Mouse (Mus musculus) limb, embryonic 13.5 days (tissue): ENCODE data around the gene Thbs1. TPM values are rescaled to one million over a fixed set of nuclear protein-coding genes. Genes with fewer than 3 reads are reported as not detected.
A peak's percentile ranks its signal among the peaks of the same experiment; 100 is the strongest.

Source experiments
- ATAC-seq: fragments of 200-750 bp; cut with Nextera tagmentation; 2 replicates; pipeline ENCODE4 v1.8.0; 2017; ENCODE audit warnings: low read depth, moderate number of reproducible peaks, moderate TSS enrichment; ENCODE audit not compliant: low FRiP score
- H3K27ac ChIP-seq: fragments of 300-500 bp; sonication (generic); 2 replicates; pipeline ENCODE4 v1.5.1; 2015; ENCODE audit warnings: inconsistent platforms, mild to moderate bottlenecking, moderate library complexity
- H3K27me3 ChIP-seq: fragments of 300-500 bp; sonication (generic); 2 replicates; pipeline ENCODE4 v1.6.1; 2015; ENCODE audit warnings: mild to moderate bottlenecking, inconsistent platforms
- H3K36me3 ChIP-seq: fragments of 300-500 bp; sonication (generic); 2 replicates; pipeline ENCODE4 v1.6.1; 2015; ENCODE audit warnings: inconsistent platforms, mild to moderate bottlenecking, moderate library complexity
- H3K4me1 ChIP-seq: fragments of 300-500 bp; sonication (generic); 2 replicates; pipeline ENCODE4 v1.6.1; 2015; ENCODE audit warnings: inconsistent platforms
- H3K4me2 ChIP-seq: fragments of 300-500 bp; sonication (generic); replicated peaks from 2 replicates; pipeline ENCODE4 v1.6.1; 2015; ENCODE audit warnings: inconsistent platforms, mild to moderate bottlenecking, moderate library complexity
- H3K4me3 ChIP-seq: fragments of 300-500 bp; sonication (generic); 2 replicates; pipeline ENCODE4 v1.5.1; 2015; ENCODE audit warnings: moderate library complexity, mild to moderate bottlenecking, inconsistent platforms
- H3K9ac ChIP-seq: fragments of 300-500 bp; sonication (generic); 2 replicates; pipeline ENCODE4 v1.6.1; 2015; ENCODE audit warnings: mild to moderate bottlenecking, inconsistent platforms
- H3K9me3 ChIP-seq: fragments of 300-500 bp; sonication (generic); 2 replicates; pipeline ENCODE4 v1.6.1; 2016; ENCODE audit warnings: inconsistent platforms
- WGBS: fragments of 180-500 bp; shearing (Covaris S2); methylation state at CpG from one replicate; pipeline ENCODE4 v1.1.7; 2015; 5-methylcytosine and 5-hydroxymethylcytosine counted together
- polyA plus RNA-seq: library from polyadenylated mRNA; unstranded; fragments of >200 nt; fragmentation: Nextera tagmentation; extraction: Ambion mirVana; gene quantifications from 2 replicates; pipeline ENCODE4 v1.2.1, GENCODE M21; 2015

Thbs1 gene
- 88.0 and 100.0 TPM in 2 replicates for polyA plus RNA-seq

DNA sequence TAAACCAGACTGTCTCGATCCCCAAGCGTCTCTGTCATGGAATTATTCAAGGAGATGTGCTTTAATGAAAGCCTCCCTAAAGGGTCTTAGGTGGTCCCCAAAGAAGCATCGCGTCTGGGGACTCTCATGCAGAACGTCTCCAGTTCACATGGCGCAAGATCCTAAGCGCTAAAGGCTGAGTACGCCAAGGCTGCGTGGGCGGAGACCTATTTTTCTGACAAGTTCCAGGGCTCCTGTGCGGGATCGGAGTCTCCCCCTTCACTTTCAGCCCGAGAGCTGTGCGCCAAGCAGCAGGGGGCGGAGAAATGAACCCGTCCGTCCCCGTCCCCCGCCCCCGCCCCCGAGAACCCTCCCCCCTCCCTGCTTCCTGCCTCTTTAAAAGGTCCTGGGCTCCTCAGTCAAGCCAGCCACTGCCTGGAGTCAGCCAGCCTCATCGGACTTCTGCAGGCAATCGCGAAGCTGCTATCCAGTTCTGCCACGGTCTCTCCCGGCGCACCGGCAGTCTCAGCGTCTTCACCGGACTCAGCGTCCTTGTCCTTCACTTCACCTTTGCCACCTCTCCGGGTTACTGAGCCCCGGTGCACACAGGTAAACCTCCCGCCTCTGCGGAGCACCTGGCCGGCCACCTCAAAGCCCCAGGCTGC, at the start of gene Thbs1:
TSS of gene Thbs1 (plus strand) at position 389 of the 644 bp plus-strand sequence.
- no peaks in the 10 kb centered on the region for H3K9me3 ChIP-seq
- peaks cover 29% of the 10 kb centered on the region for H3K36me3 ChIP-seq
- H3K4me3 ChIP-seq: peak within 1 kb of the TSS; percentile 71
- no peaks in the 10 kb centered on the region; the same call in none of the 2 replicates for H3K27me3 ChIP-seq
- peaks cover 65% of the 10 kb centered on the region for H3K4me1 ChIP-seq
- peak; percentile 88 for ATAC-seq
- WGBS: 0% methylated on average over 36 of the region's 36 CpGs
- H3K27ac ChIP-seq: peak within 1 kb of the TSS; percentile 86
- H3K9ac ChIP-seq: peak within 1 kb of the TSS; percentile 85
- H3K4me2 ChIP-seq: peak within 1 kb of the TSS; percentile 86

GRCm38 (mm10) chr2:118064121-118064764, 47.4 kb upstream of the Thbs1 start:
- no peak for ATAC-seq
- Histone ChIP-seq H3K27me3 (no peaks in the 10 kb centered on the region), H3K36me3 (no peaks in the 10 kb centered on the region), H3K27ac (no peak overlapping the region), H3K9me3 (no peaks in the 10 kb centered on the region), H3K4me2 (no peak overlapping the region), H3K9ac (no peak overlapping the region), H3K4me3 (no peak overlapping the region), H3K4me1 (no peaks in the 10 kb centered on the region)
- WGBS: 85% methylated on average over 11 of the region's 11 CpGs

DNA sequence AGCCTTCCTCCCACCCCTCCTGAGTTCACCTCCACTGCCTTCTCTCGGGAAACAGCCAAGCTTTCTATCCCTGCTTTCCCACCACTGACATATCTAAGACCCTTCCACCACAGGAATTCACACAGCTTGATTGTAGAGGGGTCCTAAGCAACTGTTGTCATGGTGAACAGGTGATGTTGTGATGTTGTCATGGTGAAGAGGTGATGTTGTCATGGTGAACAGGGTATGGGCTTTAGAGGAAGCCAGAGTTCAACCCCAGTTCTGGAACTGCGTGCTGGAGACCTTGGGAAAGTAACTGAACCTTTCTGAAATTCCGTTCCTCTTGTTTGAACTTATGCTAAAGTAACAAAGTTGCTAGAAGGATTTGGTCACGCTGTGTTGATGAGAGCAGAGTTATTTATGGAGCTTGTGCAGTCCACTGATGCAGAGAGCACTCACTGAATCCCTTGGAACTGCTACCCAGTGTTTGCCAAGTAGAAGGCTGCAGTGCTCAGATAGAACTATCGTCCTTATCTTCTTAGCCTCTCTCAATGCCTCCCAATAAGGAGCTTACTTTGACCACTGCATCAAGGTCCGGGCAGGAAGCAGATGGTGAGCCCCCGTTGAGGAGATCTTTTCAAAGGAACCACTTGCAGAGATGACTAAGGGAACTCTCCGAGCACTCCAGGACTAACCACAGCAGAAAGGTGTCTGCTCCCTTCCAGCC, 45.5 kb upstream of the Thbs1 start:
- H3K4me2 ChIP-seq: no peak overlapping the region
- no peaks in the 10 kb centered on the region for H3K9me3 ChIP-seq
- H3K4me1 ChIP-seq: no peaks in the 10 kb centered on the region
- H3K27me3 ChIP-seq: no peaks in the 10 kb centered on the region
- H3K9ac ChIP-seq: no peak overlapping the region
- H3K4me3 ChIP-seq: no peak overlapping the region
- no peak for ATAC-seq
- no peaks in the 10 kb centered on the region for H3K36me3 ChIP-seq
- no peak overlapping the region for H3K27ac ChIP-seq
- WGBS: 86% methylated on average over 8 of the region's 8 CpGs

GRCm38 (mm10) chr2:118069975-118070374, 41.7 kb upstream of the Thbs1 start:
- H3K4me2 ChIP-seq: no peak overlapping the region
- no peak overlapping the region for H3K4me3 ChIP-seq
- no peaks in the 10 kb centered on the region for H3K9me3 ChIP-seq
- H3K27me3 ChIP-seq: no peaks in the 10 kb centered on the region
- no peak overlapping the region for H3K27ac ChIP-seq
- ATAC-seq: no peak
- H3K4me1 ChIP-seq: no peaks in the 10 kb centered on the region
- H3K9ac ChIP-seq: no peak overlapping the region
- 82% methylated on average over 5 of the region's 5 CpGs for WGBS
- H3K36me3 ChIP-seq: no peaks in the 10 kb centered on the region

DNA sequence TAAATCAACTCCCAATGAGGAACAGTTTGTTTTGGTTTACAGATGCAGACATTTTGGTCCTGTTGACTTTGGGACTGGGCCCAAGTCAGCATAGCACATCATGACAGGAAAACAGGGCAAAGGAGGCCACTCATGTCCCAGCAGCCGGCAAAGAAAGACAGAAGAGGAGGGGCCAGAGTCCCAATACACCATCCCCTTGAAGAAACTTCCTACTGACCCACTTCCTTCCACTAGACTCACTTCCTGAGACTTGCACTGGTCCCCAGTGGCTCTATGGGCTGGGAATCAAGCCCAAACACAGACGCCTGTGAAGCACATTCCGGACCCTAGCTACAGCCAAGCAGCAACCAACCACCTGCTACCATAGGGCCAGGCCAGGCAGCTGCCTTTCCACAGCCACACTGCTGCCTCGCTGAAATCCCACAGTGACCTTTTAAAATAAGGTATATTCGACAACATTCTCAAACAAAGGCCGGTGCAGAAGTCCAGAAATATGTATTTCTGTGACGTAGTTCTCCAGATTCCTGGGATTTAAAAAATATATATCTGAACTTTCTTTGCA, 38.8 kb upstream of the Thbs1 start:
- Histone ChIP-seq H3K36me3 (no peaks in the 10 kb centered on the region), H3K27ac (no peak overlapping the region)
- WGBS: 80% methylated on average over 7 of the region's 7 CpGs

DNA sequence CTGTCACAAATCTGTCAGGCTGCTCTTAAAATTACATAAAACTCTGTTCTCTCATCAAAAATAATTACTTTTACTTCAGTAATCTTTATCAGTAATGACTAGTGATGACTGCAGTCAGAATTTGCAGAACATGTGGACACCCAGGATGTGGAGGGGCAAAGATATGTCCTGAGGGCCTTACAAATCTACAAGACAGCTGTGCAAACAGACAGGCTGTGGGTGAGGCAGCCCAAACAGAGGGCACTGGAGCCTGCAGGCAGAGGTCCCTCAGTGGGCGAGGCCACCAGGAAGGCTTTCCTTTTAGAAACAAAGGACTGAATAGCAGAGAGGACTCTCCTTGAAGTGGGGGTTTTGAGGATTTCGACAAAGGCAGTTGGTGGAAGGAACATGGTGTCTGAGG, 37.6 kb upstream of the Thbs1 start:
- ATAC-seq: no peak
- no peak overlapping the region for H3K27ac ChIP-seq

More for the DNA sequence above, 38.8 kb upstream of the Thbs1 start:
- no peak overlapping the region for H3K4me3 ChIP-seq
- no peaks in the 10 kb centered on the region for H3K4me1 ChIP-seq
- H3K27me3 ChIP-seq: no peaks in the 10 kb centered on the region
- H3K4me2 ChIP-seq: no peak overlapping the region
- no peak overlapping the region for H3K9ac ChIP-seq
- ATAC-seq: no peak
- no peaks in the 10 kb centered on the region for H3K9me3 ChIP-seq

DNA sequence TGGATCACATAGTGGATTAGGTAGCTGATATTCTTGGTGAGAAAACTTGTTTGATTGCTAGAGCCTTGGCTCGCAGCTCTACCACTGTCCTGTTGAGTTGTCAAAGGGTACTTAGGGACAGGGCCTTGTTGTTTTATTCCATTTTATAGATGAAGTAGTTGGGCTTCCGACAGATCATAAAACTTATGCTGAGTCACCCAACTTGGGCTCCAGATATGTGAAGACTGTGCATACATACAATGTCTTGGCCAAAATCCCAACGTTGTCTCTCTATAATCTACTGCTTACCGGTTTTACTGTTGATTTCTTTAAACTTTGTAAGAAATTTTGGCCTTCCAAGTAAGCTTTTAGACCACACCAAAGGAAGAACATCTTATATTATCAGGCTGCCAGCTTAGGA, 36.5 kb upstream of the Thbs1 start:
- Histone ChIP-seq H3K4me1 (no peaks in the 10 kb centered on the region), H3K4me2 (no peak overlapping the region), H3K27ac (no peak overlapping the region), H3K9me3 (no peaks in the 10 kb centered on the region), H3K4me3 (no peak overlapping the region), H3K27me3 (no peaks in the 10 kb centered on the region), H3K9ac (no peak overlapping the region), H3K36me3 (no peaks in the 10 kb centered on the region)
- no peak for ATAC-seq
- 82% methylated on average over 4 of the region's 4 CpGs for WGBS

More for the DNA sequence above, 37.6 kb upstream of the Thbs1 start:
- no peaks in the 10 kb centered on the region for H3K9me3 ChIP-seq
- 74% methylated on average over 2 of the region's 2 CpGs for WGBS
- no peaks in the 10 kb centered on the region for H3K36me3 ChIP-seq
- H3K27me3 ChIP-seq: no peaks in the 10 kb centered on the region
- no peak overlapping the region for H3K4me2 ChIP-seq
- H3K9ac ChIP-seq: no peak overlapping the region
- H3K4me3 ChIP-seq: no peak overlapping the region
- H3K4me1 ChIP-seq: no peaks in the 10 kb centered on the region

DNA sequence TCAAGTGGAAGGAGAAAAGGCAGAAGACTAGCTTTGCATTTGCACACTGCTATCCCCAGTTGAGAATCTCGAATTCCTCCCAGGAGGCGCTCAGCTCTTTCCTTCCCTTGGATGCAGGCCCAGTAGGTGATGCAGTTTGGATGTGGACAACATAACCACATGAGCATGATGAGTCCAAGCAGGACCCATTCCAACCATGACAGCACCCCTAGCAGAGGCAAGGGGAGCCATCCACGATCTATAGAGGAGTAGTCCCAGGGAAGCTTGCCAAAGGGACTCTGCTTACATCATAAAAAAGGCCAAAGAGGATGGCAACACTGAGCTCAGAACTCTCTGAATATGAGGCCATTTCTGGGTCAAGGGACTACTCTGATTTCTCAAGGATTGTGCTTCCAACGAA, 32.5 kb upstream of the Thbs1 start:
- H3K27me3 ChIP-seq: no peaks in the 10 kb centered on the region
- H3K9ac ChIP-seq: no peak overlapping the region
- ATAC-seq: no peak
- H3K4me2 ChIP-seq: no peak overlapping the region
- H3K36me3 ChIP-seq: no peaks in the 10 kb centered on the region
- WGBS: 87% methylated on average over 4 of the region's 4 CpGs
- H3K4me1 ChIP-seq: 0 out of 2 replicates have a peak, but pooled peaks cover 4% of the 10 kb centered on the region
- no peak overlapping the region for H3K4me3 ChIP-seq
- H3K27ac ChIP-seq: no peak overlapping the region
- H3K9me3 ChIP-seq: no peaks in the 10 kb centered on the region

DNA sequence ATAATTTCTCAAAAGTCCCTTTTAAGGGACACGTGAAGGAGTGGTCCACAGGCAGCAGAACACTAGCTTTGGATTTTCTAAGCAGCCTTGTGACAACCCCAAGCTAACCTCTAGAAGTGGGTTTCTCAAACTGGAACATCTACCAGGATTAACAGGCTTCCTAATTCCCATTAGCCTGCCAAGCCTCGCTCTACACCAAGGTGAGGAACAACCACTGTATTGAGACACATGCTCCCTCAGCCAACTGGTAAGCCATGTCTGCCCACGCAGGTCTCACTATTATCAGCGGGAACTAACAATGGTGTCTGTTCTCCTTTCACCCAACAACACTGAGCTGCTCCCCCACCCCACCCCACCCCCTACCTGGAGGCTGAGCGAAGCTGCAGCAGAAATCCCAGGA, 30.1 kb upstream of the Thbs1 start:
- H3K4me1 ChIP-seq: peaks cover 8% of the 10 kb centered on the region; the same call in 1 of the 2 replicates
- no peak overlapping the region for H3K4me2 ChIP-seq
- H3K27ac ChIP-seq: no peak overlapping the region
- no peak for ATAC-seq
- no peak overlapping the region for H3K4me3 ChIP-seq
- no peaks in the 10 kb centered on the region for H3K9me3 ChIP-seq
- H3K27me3 ChIP-seq: no peaks in the 10 kb centered on the region
- no peaks in the 10 kb centered on the region for H3K36me3 ChIP-seq
- 84% methylated on average over 5 of the region's 5 CpGs for WGBS
- no peak overlapping the region for H3K9ac ChIP-seq

- Histone ChIP-seq H3K4me1 (peaks cover 8% of the 10 kb centered on the region), H3K9ac (no peak overlapping the region), H3K9me3 (no peaks in the 10 kb centered on the region), H3K4me2 (no peak overlapping the region), H3K36me3 (no peaks in the 10 kb centered on the region), H3K27ac (no peak overlapping the region; the same call in 1 of the 2 replicates), H3K4me3 (no peak overlapping the region), H3K27me3 (no peaks in the 10 kb centered on the region)
- 86% methylated on average over 6 of the region's 6 CpGs for WGBS
- ATAC-seq: no peak
Observed at GRCm38 (mm10) chr2:118083652-118084051, 28.0 kb upstream of the Thbs1 start.

GRCm38 (mm10) chr2:118084693-118085092, 27.0 kb upstream of the Thbs1 start:
- WGBS: 63% methylated on average over 3 of the region's 3 CpGs
- peaks cover 8% of the 10 kb centered on the region for H3K4me1 ChIP-seq

GRCm38 (mm10) chr2:118085647-118086046, 26.0 kb upstream of the Thbs1 start:
- peaks cover 8% of the 10 kb centered on the region for H3K4me1 ChIP-seq
- H3K27ac ChIP-seq: no peak overlapping the region
- WGBS: 67% methylated on average over 2 of the region's 2 CpGs
- H3K9me3 ChIP-seq: no peaks in the 10 kb centered on the region
- H3K27me3 ChIP-seq: no peaks in the 10 kb centered on the region
- no peaks in the 10 kb centered on the region for H3K36me3 ChIP-seq
- H3K4me2 ChIP-seq: no peak overlapping the region
- no peak overlapping the region for H3K9ac ChIP-seq
- no peak for ATAC-seq
- H3K4me3 ChIP-seq: no peak overlapping the region

More at GRCm38 (mm10) chr2:118084693-118085092, 27.0 kb upstream of the Thbs1 start:
- Histone ChIP-seq H3K36me3 (no peaks in the 10 kb centered on the region), H3K4me3 (no peak overlapping the region), H3K27ac (no peak overlapping the region), H3K9me3 (no peaks in the 10 kb centered on the region), H3K27me3 (no peaks in the 10 kb centered on the region), H3K9ac (no peak overlapping the region), H3K4me2 (no peak overlapping the region)
- ATAC-seq: no peak
